Mouse (Mus musculus): ENCODE results near the gene Ell3. TPM values are rescaled to one million over a fixed set of nuclear protein-coding genes. Genes with fewer than 3 reads are reported as not detected.
A peak's percentile ranks its signal among the peaks of the same experiment; 100 is the strongest.

Gene Ell3
- polyA plus RNA-seq, 1 experiment from 2014 or later = 2.6 TPM

GRCm38 (mm10) chr2:121414139-121414685 is 29.9 kb downstream of the Ell3 start:
- Histone ChIP-seq H3K36me3 (peaks cover 23% of the 10 kb centered on the region), H3K4me1 (replicated peaks) (peaks cover 60% of the 10 kb centered on the region), H3K27me3 (no peaks in the 10 kb centered on the region), H3K9me3 (no peaks in the 10 kb centered on the region), H3K4me2 (peak overlapping the region; percentile 79), H3K4me3 (peak overlapping the region; percentile 99), H3K9ac (peak overlapping the region; percentile 97), H3K27ac (replicated peaks) (peak overlapping the region; percentile 98)
- WGBS = under 1% methylated on average over 32 of the region's 32 CpGs
- peak; percentile 60 for ATAC-seq (ENCODE audit: low read depth)

- H3K4me2 ChIP-seq = peak within 1 kb of the TSS; percentile 79
- under 1% methylated on average over 66 of the region's 68 CpGs for whole genome bisulfite sequencing
- no peaks in the 10 kb centered on the region for H3K9me3 ChIP-seq
- peaks cover 17% of the 10 kb centered on the region for H3K36me3 ChIP-seq
- peak within 1 kb of the TSS; percentile 98 for H3K27ac ChIP-seq (replicated peaks)
- peaks cover 53% of the 10 kb centered on the region for H3K4me1 ChIP-seq (replicated peaks)
- peak; percentile 99 for ATAC-seq (ENCODE audit: low read depth)
- H3K4me3 ChIP-seq = peak within 1 kb of the TSS; percentile 99
- H3K9ac ChIP-seq = peak within 1 kb of the TSS; percentile 97
- H3K27me3 ChIP-seq = no peaks in the 10 kb centered on the region
These were observed 30.6 kb downstream of the Ell3 start, which contains the start of the genes Pdia3 and Catsper2 for GRCm38 (mm10) chr2:121413387-121414042. TSS of gene Pdia3 (plus strand) at chr2:121413775. TSS of gene Catsper2 (minus strand) at chr2:121413792.

GRCm38 (mm10) chr2:121412843-121413386 is 31.2 kb downstream of the Ell3 start:
- peaks cover 49% of the 10 kb centered on the region for H3K4me1 ChIP-seq (replicated peaks)
- H3K36me3 ChIP-seq = peaks cover 11% of the 10 kb centered on the region
- H3K4me3 ChIP-seq = peak overlapping the region; percentile 99
- H3K4me2 ChIP-seq = peak overlapping the region; percentile 79
- peak overlapping the region; percentile 97 for H3K9ac ChIP-seq
- H3K27ac ChIP-seq (replicated peaks) = peak overlapping the region; percentile 98
- no peak for ATAC-seq (ENCODE audit: low read depth)
- no peaks in the 10 kb centered on the region for H3K9me3 ChIP-seq
- WGBS = 8% methylated on average over 4 of the region's 4 CpGs
- no peaks in the 10 kb centered on the region for H3K27me3 ChIP-seq

- no peak overlapping the region for H3K27ac ChIP-seq (replicated peaks)
- no peaks in the 10 kb centered on the region for H3K27me3 ChIP-seq
- no peak overlapping the region for H3K4me2 ChIP-seq
- peaks cover 13% of the 10 kb centered on the region for H3K4me1 ChIP-seq (replicated peaks)
- no peaks in the 10 kb centered on the region for H3K36me3 ChIP-seq
- no peak overlapping the region for H3K4me3 ChIP-seq
- 34% methylated on average over 4 of the region's 4 CpGs for WGBS
- no peak for ATAC-seq (ENCODE audit: low read depth)
- no peaks in the 10 kb centered on the region for H3K9me3 ChIP-seq
- H3K9ac ChIP-seq = no peak overlapping the region
These were observed 35.9 kb downstream of the Ell3 start for GRCm38 (mm10) chr2:121408160-121408559.

GRCm38 (mm10) chr2:121403296-121403695 is 40.8 kb downstream of the Ell3 start:
- Histone ChIP-seq H3K4me2 (no peak overlapping the region), H3K36me3 (no peaks in the 10 kb centered on the region), H3K4me3 (no peak overlapping the region), H3K27me3 (no peaks in the 10 kb centered on the region), H3K4me1 (replicated peaks) (no peaks in the 10 kb centered on the region), H3K9me3 (no peaks in the 10 kb centered on the region), H3K27ac (replicated peaks) (no peak overlapping the region), H3K9ac (no peak overlapping the region)
- no peak for ATAC-seq (ENCODE audit: low read depth)

GRCm38 (mm10) chr2:121396624-121397023 is 47.5 kb downstream of the Ell3 start:
- Histone ChIP-seq H3K4me1 (replicated peaks) (no peaks in the 10 kb centered on the region), H3K9me3 (no peaks in the 10 kb centered on the region), H3K36me3 (peaks cover 4% of the 10 kb centered on the region; the same call in 1 of the 2 replicates), H3K27ac (replicated peaks) (no peak overlapping the region), H3K9ac (no peak overlapping the region), H3K27me3 (no peaks in the 10 kb centered on the region), H3K4me2 (no peak overlapping the region), H3K4me3 (no peak overlapping the region)
- 11% methylated on average over 8 of the region's 8 CpGs for WGBS
- ATAC-seq (ENCODE audit: low read depth) = no peak

Small RNAs within 50 kb of the gene (microRNA-seq; reads per million reads assigned to microRNA genes)
- gene Gm22953 = not detected

Other genes with a start within 250 kb of the Ell3 start
- 151 and 181 TPM in 2 replicates for gene Trp53bp1, start 172.9 kb downstream of the Ell3 start, polyA plus RNA-seq (2015; fragmentation: Nextera tagmentation; extraction: Ambion mirVana)
- gene Map1a, start 154.7 kb downstream of the Ell3 start, polyA plus RNA-seq (2015; fragmentation: Nextera tagmentation; extraction: Ambion mirVana) = 17.6 and 21.8 TPM in 2 replicates
- 16.3 and 17.4 TPM in 2 replicates for gene Ppip5k1, start 88.9 kb downstream of the Ell3 start, polyA plus RNA-seq (2015; fragmentation: Nextera tagmentation; extraction: Ambion mirVana)
- gene Ckmt1, start 86.6 kb downstream of the Ell3 start, polyA plus RNA-seq (2015; fragmentation: Nextera tagmentation; extraction: Ambion mirVana) = 54.0 and 60.8 TPM in 2 replicates
- not detected in 2 replicates for gene Strc, start 57.1 kb downstream of the Ell3 start, polyA plus RNA-seq (2015; fragmentation: Nextera tagmentation; extraction: Ambion mirVana)
- 453 and 473 TPM in 2 replicates for gene Pdia3, start 30.5 kb downstream of the Ell3 start, polyA plus RNA-seq (2015; fragmentation: Nextera tagmentation; extraction: Ambion mirVana)
- 3.5 and 4.8 TPM in 2 replicates for gene Catsper2, start 30.5 kb downstream of the Ell3 start, polyA plus RNA-seq (2015; fragmentation: Nextera tagmentation; extraction: Ambion mirVana)
- 393 and 478 TPM in 2 replicates for gene Serf2, start 4.9 kb upstream of the Ell3 start, polyA plus RNA-seq (2015; fragmentation: Nextera tagmentation; extraction: Ambion mirVana)
- gene Hypk, start 9.0 kb upstream of the Ell3 start, polyA plus RNA-seq (2015; fragmentation: Nextera tagmentation; extraction: Ambion mirVana) = 113 and 132 TPM in 2 replicates
- 1.1 and 1.4 TPM in 2 replicates for gene Serinc4, start 12.5 kb upstream of the Ell3 start, polyA plus RNA-seq (2015; fragmentation: Nextera tagmentation; extraction: Ambion mirVana)
- gene Mfap1b, start 29.8 kb upstream of the Ell3 start, polyA plus RNA-seq (2015; fragmentation: Nextera tagmentation; extraction: Ambion mirVana) = 74.3 and 76.4 TPM in 2 replicates
- gene Mfap1a, start 62.4 kb upstream of the Ell3 start, polyA plus RNA-seq (2015; fragmentation: Nextera tagmentation; extraction: Ambion mirVana) = 30.1 and 39.3 TPM in 2 replicates
- 4.2 and 4.5 TPM in 2 replicates for gene Wdr76, start 62.4 kb upstream of the Ell3 start, polyA plus RNA-seq (2015; fragmentation: Nextera tagmentation; extraction: Ambion mirVana)